Mouse (Mus musculus): Measurements from ENCODE around the gene 0610010K14Rik.
A peak's percentile ranks its signal among the peaks of the same experiment; 100 is the strongest.

The 0610010K14Rik gene

GRCm38 (mm10) chr11:70214191-70214855 is 23.4 kb downstream of the 0610010K14Rik start:
- DNase-seq, result peak; percentile 58

DNA sequence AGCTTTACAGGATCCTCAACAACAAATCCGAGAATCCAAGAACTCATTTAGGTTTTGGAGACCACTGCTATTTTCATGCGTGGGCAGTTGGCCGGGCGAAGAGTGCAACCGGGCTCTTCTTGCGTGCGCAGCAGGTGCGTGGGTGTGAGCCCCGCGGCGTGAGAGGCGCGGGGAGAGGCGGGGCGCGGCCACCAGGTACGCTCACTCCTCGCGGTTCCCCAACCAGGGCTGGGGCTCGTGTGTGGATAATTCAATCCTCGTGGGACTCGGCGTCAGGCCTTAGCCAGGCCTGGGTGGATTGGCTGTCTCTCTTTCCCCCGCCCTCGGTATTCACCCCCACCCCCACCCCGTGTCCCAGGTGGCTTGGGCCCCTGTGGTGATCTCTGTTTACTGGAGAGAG is 24.0 kb downstream of the 0610010K14Rik start:
- peak; percentile 62 for DNase-seq

- DNase-seq, result no peak
These were observed 24.8 kb downstream of the 0610010K14Rik start for GRCm38 (mm10) chr11:70212896-70213295.

GRCm38 (mm10) chr11:70212423-70212822 is 25.3 kb downstream of the 0610010K14Rik start, which contains the start of gene Slc16a11:
Gene Slc16a11 (plus strand): TSS chr11:70212752.
- DNase-seq, result no peak

DNA sequence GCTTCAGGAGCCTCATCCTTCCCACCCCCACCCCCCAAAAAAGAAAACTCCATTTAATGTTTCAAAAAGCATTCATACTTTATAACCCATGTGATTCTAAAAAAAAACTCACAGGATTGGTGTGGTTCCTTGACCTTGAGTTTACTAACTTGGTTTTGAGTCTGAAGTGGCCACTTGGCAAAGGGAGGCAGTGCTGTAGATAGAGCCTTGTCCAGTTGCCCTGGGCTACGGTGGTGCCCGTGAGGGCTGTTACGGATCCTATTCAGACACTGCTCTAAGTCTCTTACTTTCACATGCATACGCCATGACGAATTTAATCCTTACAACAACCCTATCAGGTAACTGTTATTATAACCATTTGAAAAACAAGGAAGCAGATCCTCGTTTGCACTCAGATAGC is 25.7 kb downstream of the 0610010K14Rik start:
- DNase-seq, result no peak

DNA sequence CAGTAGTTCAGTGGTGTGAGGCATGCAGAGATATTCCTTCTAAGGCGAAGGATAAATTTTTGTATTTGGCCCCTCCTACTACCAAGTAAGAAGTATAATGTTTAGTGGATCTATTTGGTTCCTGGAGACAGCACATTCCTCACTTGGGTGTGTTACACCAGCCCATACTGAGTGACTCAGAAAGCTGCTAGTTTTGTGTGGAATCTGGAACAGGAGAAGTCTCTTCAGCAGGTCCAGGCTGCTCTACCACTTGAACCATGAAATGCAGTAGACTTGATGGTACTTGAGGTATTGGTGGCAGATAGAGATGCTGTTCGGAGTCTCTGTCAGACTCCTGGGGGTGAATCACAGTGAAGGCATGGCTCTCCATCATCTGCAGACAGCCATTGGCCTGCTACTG is 27.0 kb downstream of the 0610010K14Rik start:
- DNase-seq, result no peak

- no peak for DNase-seq
These were observed 28.8 kb downstream of the 0610010K14Rik start for GRCm38 (mm10) chr11:70208778-70209388.

- no peak for DNase-seq
These were observed 30.4 kb downstream of the 0610010K14Rik start for GRCm38 (mm10) chr11:70207283-70207682.

- DNase-seq, result no peak
These were observed 30.9 kb downstream of the 0610010K14Rik start for GRCm38 (mm10) chr11:70206801-70207200.

DNA sequence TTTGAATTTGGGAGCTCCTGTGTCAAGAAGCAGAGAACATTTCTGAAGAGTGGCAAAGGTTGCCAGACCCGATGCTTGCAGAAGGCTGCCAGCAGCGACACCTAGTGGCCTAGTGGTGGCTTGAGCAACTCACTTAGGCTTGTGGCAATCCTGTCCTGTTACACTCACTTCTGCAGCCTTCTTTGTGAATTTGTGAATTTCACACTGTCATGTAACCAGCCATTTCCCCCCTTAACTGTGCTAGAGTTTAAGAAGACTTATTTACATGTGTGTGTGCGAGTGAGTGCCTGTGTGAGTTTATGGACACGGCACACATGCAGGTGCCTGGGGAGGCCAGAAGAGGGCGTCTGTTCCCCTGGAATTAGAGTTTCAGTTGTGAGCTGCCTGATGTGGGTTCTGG is 36.0 kb downstream of the 0610010K14Rik start:
- DNase-seq, result peak; percentile 60

- no peak for DNase-seq
These were observed 37.6 kb downstream of the 0610010K14Rik start for GRCm38 (mm10) chr11:70200036-70200608.

- DNase-seq, result no peak
These were observed 38.6 kb downstream of the 0610010K14Rik start for GRCm38 (mm10) chr11:70199107-70199506.

GRCm38 (mm10) chr11:70198332-70198731 is 39.4 kb downstream of the 0610010K14Rik start:
- DNase-seq, result no peak

DNA sequence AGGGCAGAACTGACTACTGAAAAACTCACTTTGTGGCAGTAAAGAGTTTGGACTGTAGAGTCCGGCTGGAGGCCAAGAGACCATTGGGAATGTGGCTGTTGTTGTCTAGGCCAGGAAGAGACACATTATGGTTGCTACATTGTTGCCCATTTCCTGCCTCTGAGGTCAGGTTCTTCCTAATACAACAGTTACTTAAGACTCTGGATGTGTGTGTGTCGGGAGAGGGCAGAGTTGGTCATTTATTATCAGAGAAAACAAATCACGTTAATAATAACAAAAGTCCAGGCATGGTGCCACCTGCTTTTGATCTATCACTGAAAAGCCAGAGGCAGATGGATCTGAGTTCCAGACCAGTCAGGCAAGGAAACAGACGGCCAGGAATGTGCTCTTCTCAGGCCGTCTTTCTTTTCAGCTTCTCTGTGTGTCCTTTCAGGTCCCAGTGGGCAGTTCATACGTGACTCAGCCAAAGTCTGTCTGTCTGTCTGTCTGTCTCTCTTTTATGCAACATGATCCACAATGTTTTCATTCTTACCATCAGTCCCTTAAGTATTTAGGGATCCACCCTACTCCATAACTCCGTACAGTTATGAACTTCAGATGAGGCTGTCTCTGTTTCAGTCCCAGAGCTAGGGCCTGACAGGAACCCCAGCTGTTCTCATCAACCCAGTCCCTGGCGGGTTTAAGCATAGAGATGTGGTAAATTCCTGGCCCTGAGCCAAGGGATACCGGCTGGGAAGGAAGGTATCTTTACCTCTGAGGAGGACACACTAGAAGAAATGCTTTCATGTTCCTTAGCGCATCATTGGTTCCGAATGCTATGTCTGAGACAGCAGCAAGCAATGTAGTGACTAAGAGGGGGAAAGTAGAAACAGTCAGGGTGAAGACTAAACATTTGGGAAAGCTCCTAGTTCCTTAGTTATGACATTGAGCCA is 44.1 kb downstream of the 0610010K14Rik start:
- no peak for DNase-seq

DNA sequence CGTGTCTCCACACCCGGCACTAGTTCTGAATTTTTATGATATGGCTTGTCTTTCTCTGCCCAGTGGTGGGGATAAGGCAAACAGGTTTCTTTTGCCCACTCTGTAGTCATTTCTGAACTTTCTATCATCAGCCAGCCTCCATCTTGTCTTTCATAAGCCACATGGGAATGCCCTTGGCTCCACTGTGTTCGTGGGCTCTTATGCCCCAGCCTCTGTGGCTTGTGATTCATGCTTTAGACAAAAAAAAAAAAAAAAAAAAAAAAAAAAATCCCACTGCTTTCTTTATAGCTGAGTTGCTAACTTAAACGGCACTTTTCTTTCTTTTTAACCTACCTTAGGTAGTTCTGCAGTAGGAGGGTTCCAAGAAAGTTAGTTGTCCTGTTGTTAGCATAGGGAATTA is 45.6 kb downstream of the 0610010K14Rik start:
- no peak for DNase-seq

DNA sequence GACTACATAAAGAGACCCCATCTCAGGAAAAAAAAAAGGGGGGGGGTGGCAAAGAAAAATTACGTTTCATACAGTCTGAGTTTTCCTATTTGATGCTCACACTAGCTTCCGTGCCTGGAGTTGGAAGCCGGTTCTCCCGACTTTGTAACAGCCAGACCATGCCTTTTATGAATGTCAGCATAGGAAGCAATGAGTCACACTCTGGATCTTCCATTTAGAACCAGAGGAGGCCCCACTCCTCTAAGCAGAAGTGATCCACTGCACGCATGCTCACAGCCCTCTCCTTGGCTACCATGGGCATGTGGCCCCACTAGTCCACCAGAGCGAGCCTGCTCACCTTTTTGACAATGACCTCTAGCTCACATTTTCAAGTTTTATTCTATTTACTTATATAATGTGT is 46.5 kb downstream of the 0610010K14Rik start:
- no peak for DNase-seq

DNA sequence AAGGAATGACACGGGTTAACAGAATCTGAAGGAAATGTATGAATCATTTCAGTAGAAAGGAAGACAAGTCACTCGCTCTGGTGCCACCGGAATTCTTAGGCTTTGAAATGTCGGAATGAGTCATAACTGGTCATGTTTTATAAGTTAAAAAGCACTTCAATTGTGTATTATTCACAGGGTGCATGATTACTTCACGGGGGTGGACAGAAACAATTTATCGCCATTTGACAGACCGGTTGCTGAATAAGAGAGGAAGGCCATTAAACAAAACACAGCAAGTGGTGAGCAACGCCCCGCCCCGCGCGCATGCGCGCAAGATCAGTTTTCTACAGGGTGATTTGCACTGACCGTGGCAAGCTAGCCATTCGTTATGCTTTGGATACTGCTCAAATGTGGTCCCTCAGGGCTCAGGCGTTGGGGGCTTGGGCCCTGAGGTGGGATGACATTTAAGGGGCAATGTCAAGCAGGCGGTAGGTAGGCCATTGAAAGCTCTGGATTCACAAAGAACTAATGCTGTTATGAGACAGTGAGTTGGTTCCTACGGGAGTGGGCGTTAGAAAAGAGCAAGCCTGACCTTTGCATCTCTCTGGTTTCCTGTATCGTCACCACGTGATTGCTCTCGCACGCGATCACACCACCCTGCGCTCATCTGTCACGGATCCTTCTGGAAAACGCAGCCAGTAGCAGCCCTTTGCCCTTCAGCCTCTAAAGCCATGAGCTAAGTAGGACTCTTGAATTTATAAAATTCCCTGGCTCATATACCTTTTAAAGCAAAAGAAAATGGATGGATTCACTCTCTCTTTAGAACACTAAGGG is 48.2 kb downstream of the 0610010K14Rik start:
- DNase-seq, result no peak
